Comparison of ENCODE assay signal across 8 mouse cellular contexts in genomic region chr15:98928598-98929240, GRCm38 (mm10). TPM values are rescaled to one million over a fixed set of nuclear protein-coding genes. Genes with fewer than 3 reads are reported as not detected.
DNase-seq lines count a peak whose midpoint lies in the region; ATAC-seq lines count a peak whose summit lies in the region.

No protein-coding gene starts in this region.

- intact Hi-C loops in gastrocnemius, postnatal 36 days (cut with DNase I): loop anchor here (1.0 to 5.0 kb wide), 2 partner anchors 36 to 51 kb away; no protein-coding TSS in a partner anchor
- intact Hi-C loops in left cerebral cortex, postnatal 10 days (cut with DNase I): loop anchor here (1.0 to 5.0 kb wide), 2 partner anchors 36 to 51 kb away; no protein-coding TSS in a partner anchor

- no peak overlapping the region for H3K4me3 ChIP-seq in intestine, embryonic 14.5 days (ENCODE audit: low read depth, low read length)

- peaks cover 14% of the 10 kb centered on the region for H3K36me3 ChIP-seq in intestine, embryonic 14.5 days (ENCODE audit: control insufficient read depth, insufficient read depth, low read length)

- peak; percentile 37 to 64 for DNase-seq in urinary bladder, adult 18-20 months (ENCODE audit: low spot score in 2 of 2)
- DNase-seq in urinary bladder, adult 2 months (ENCODE audit: low spot score): no peak
- DNase-seq in embryo, embryonic 10.5 days (ENCODE audit: low spot score): peak; percentile 89
- peak; percentile 31 to 51 for DNase-seq in gastrocnemius, postnatal 36 days
- peak; percentile 76 for DNase-seq in intestine, embryonic 14.5 days (ENCODE audit: low spot score)
- peak; percentile 67 to 76 for DNase-seq in left cerebral cortex, postnatal 10 days (ENCODE audit: extremely low spot score in 1 of 2, low spot score in 2 of 2)
- peak; percentile 80 for DNase-seq in mesoderm, embryonic 11.5 days (ENCODE audit: low read depth, low spot score)
- DNase-seq in right cerebral cortex, postnatal 4 days: peak; percentile 47

- WGBS in intestine, embryonic 14.5 days: 13% methylated on average over 13 of the region's 13 CpGs

- no peak overlapping the region for H3K27ac ChIP-seq in intestine, embryonic 14.5 days (ENCODE audit: low read depth)

- 0 out of 2 replicates have a peak, but pooled peaks cover 4% of the 10 kb centered on the region for H3K4me1 ChIP-seq in intestine, embryonic 14.5 days (replicated peaks; ENCODE audit: control insufficient read depth, insufficient read depth, low read length)

- ATAC-seq in intestine, embryonic 14.5 days (replicated peaks; ENCODE audit: low FRiP score, low TSS enrichment, low read depth): peak; percentile 54

- H3K9me3 ChIP-seq in intestine, embryonic 14.5 days (ENCODE audit: control insufficient read depth, low read length): no peaks in the 10 kb centered on the region

- no peaks in the 10 kb centered on the region for H3K27me3 ChIP-seq in intestine, embryonic 14.5 days (replicated peaks; ENCODE audit: control insufficient read depth, insufficient read depth, low read length)

- H3K4me2 ChIP-seq in intestine, embryonic 14.5 days (ENCODE audit: low read length): no peak overlapping the region

- no peak overlapping the region for H3K9ac ChIP-seq in intestine, embryonic 14.5 days (ENCODE audit: low read length)

RNA-seq across cellular contexts. Expression of gene Tuba1b, which starts 5.6 kb away (rescaled TPM):
- polyA plus RNA-seq in urinary bladder, adult 2 months (2012; rRNA removed): 677 and 758 TPM in 2 replicates
- total RNA-seq in gastrocnemius, postnatal 36 days (2021): 10 to 100 TPM; 21.8 to 23.2 TPM
- 1,667 and 1,776 TPM in 2 replicates for polyA plus RNA-seq in intestine, embryonic 14.5 days (2014; fragmentation: Nextera tagmentation; extraction: Ambion mirVana)
- total RNA-seq in left cerebral cortex, postnatal 10 days (2021): 1,000 to 10,000 TPM in 1 of 2 experiments, 100 to 1,000 TPM in 1; 986 to 1,032 TPM

RNA-seq across cellular contexts. Expression of gene Lmbr1l, which starts 10.7 kb away (rescaled TPM):
- polyA plus RNA-seq in urinary bladder, adult 2 months (2012; rRNA removed): 32.8 and 43.4 TPM in 2 replicates
- total RNA-seq in gastrocnemius, postnatal 36 days (2021): 1 to 10 TPM; 6.3 to 7.6 TPM
- polyA plus RNA-seq in intestine, embryonic 14.5 days (2014; fragmentation: Nextera tagmentation; extraction: Ambion mirVana): 4.1 and 5.5 TPM in 2 replicates
- total RNA-seq in left cerebral cortex, postnatal 10 days (2021): 10 to 100 TPM; 15.4 to 21.6 TPM

RNA-seq across cellular contexts. Expression of gene Gm49450, which starts 24.6 kb away (rescaled TPM):
- polyA plus RNA-seq in urinary bladder, adult 2 months (2012; rRNA removed): 0.30 and 0.38 TPM in 2 replicates
- not detected for total RNA-seq in gastrocnemius, postnatal 36 days (2021)
- polyA plus RNA-seq in intestine, embryonic 14.5 days (2014; fragmentation: Nextera tagmentation; extraction: Ambion mirVana): not detected in 2 replicates
- total RNA-seq in left cerebral cortex, postnatal 10 days (2021): not detected

RNA-seq across cellular contexts. Expression of gene Tuba1a, which starts 24.8 kb away (rescaled TPM):
- polyA plus RNA-seq in urinary bladder, adult 2 months (2012; rRNA removed): 279 and 332 TPM in 2 replicates
- total RNA-seq in gastrocnemius, postnatal 36 days (2021): 10 to 100 TPM; 27.6 to 30.1 TPM
- 1,282 and 1,437 TPM in 2 replicates for polyA plus RNA-seq in intestine, embryonic 14.5 days (2014; fragmentation: Nextera tagmentation; extraction: Ambion mirVana)
- total RNA-seq in left cerebral cortex, postnatal 10 days (2021): 1,000 to 10,000 TPM; 4,375 to 4,691 TPM

RNA-seq across cellular contexts. Expression of gene Dhh, which starts 30.4 kb away (rescaled TPM):
- polyA plus RNA-seq in urinary bladder, adult 2 months (2012; rRNA removed): 1.7 and 1.9 TPM in 2 replicates
- total RNA-seq in gastrocnemius, postnatal 36 days (2021): under 1 TPM; 0.41 to 0.96 TPM
- 0.62 and 1.0 TPM in 2 replicates for polyA plus RNA-seq in intestine, embryonic 14.5 days (2014; fragmentation: Nextera tagmentation; extraction: Ambion mirVana)
- under 1 TPM; 0.16 to 0.47 TPM for total RNA-seq in left cerebral cortex, postnatal 10 days (2021)

Comparison
In these comparisons a context has a peak if more than half of its experiments do, and no peak if none do; other contexts are left out.
1. RNA of gene Tuba1b, which starts 5.6 kb away (total RNA-seq): 986 to 1,032 TPM in left cerebral cortex, postnatal 10 days; 21.8 to 23.2 TPM in gastrocnemius, postnatal 36 days; every median in the first group is over 10 times any median in the second.